Mouse (Mus musculus): Measurements from ENCODE around the gene Serpinc1. TPM values are rescaled to one million over a fixed set of nuclear protein-coding genes. Genes with fewer than 3 reads are reported as not detected.
"Not testable (repeated sequence)": the region's sequence is repeated elsewhere in the genome, so short reads cannot be mapped to it uniquely, and the experiment has no call there.

Serpinc1 gene
- total RNA-seq (2021), result under 1 TPM; 0.07 to 0.36 TPM
- long read RNA-seq, experiment 1, result 0 reads
- long read RNA-seq, experiment 2, partial matches to known transcripts, result 0 of 1 reads
- long read RNA-seq, experiment 2, other reads (novel, unspliced or antisense), result 1 of 1 reads

- DNase-seq, result no peak
These were observed at the start of gene Serpinc1 for GRCm38 (mm10) chr1:160978071-160978735. TSS of gene Serpinc1 (plus strand) at chr1:160978585.

DNA sequence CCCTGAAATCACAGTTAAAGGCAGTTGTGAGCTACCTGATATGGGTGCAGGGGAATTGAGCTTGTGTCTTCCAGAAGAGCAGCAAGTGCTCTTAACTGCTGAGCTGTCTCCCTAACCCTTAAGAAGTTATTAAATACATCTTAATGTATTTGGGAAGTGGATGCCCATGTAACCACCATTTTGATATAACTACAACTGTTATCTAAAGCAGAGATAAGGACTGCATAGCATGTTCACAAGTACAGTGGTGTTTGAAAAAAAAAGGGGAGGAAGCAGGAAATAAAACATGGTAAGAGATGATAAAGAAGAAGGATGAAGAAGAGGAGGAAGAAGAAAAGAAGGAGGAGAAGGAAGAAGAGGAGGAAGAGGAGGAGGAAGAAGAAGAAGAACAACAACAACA lies 47.1 kb upstream of the Serpinc1 start:
- no peak for DNase-seq

GRCm38 (mm10) chr1:160933896-160934482 lies 44.4 kb upstream of the Serpinc1 start:
- peak; percentile 19 to 53 for DNase-seq

DNA sequence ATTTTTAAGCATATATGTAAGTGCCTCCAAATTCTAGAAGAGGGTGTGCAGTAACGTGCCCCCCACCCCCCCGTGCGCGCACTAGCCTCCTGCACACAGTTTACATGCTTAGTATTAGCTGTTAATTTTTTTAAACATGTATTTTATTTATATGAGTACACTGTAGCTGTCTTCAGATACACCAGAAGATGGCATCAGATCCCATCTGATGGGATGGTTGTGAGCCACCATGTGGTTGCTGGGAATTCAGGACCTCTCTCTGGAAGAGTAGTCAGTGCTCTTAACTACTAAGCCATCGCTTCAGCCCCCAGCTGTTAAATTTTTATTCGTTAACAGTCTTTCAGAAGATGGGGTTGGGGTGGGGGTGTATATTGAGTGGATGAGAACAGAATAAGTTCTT lies 42.8 kb upstream of the Serpinc1 start:
- no peak for DNase-seq

- DNase-seq, result no peak
These were observed 15.2 kb upstream of the Serpinc1 start for GRCm38 (mm10) chr1:160963199-160963598.

DNA sequence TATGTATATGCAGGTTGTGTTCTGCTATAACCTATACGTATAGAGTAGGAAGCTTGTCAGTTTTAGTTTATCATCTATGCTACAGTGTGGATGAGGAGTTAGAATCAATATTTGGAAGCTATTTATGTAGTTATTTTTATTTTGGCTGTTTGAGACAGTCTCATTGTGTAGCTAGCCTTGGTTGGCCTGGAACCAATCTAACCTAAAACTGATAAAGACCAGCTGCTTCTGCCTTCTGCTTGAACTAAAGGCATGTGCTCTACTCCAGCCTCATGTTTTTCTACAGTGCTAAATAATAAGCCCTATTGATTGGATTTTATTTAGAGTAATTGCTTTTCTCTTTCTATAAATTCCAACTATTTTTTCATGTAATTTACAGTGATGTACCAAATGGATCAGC lies 11.1 kb upstream of the Serpinc1 start:
- no peak for DNase-seq

DNA sequence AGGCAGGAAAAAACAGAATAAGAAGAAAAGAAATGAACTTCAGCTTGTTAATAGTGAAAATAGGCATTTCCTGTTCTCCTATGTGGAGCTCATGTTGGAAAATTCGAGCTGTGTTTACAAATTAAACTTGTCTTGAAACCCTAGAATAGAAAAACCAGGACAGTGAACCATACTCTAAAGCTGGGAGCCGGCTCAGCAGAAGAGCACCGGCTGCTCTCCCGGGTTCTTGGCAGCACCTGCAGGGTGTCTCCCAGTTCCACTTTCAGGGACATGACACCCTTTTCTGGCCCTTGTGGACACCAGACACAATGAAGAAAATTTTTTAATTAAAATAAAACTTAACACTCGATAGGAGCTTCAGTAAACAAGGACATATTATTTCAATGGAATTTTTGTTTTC lies 9.7 kb upstream of the Serpinc1 start:
- DNase-seq, result no peak

- DNase-seq, result no peak
These were observed 1.6 kb downstream of the Serpinc1 start for GRCm38 (mm10) chr1:160980021-160980420.

DNA sequence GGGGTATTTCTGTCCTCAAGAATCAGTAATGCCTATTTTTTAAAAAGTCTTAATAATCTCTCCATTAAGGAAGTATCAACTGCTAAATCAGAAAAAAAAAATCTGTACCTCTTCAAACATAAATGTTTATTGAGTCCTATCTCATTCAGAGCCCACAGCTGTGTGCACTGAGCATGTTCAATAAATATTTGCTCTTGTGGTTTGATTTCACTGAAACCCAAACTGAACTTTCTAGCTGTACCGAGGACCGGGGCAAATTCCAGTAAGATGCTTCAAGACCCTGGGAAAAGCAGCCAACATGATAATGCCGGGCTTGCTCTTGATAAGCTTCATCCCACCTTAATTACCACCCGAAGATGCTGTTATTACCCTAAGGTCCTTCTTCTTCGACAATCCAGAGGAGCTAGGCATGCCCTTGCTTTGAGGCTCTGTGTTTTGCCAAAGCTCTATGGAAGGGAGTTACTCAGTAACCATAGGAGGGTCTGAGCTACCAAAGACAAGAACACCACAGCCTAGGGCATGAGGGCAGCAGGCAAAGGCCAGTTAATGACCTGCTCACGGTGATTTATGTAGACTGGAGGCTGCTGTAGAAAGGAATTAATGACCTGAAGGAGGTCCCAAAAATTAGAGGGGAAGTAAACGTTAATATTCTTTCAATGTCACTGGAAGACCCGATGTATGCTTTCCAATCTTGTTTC lies 2.3 kb downstream of the Serpinc1 start:
- DNase-seq, result no peak

GRCm38 (mm10) chr1:160981337-160981736 lies 3.0 kb downstream of the Serpinc1 start:
- DNase-seq, result no peak

DNA sequence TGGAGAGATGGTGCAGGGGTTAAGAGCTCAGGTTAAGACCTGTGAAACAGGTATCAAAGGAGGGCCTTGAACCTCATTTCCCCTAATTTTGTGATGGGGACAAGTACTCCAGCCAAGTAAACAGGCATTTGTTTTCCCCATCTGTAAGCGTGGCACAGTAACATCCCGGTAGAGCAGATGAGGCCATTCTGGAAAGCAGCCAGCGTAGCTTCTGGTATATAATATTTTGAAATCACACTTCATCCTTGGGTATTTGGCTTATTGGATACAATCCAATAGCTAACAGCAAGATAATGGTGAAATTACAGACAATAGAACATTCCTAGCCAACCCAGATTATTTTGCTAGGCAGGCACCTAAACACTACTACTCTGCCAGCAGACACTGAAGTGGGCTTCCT lies 4.5 kb downstream of the Serpinc1 start:
- DNase-seq, result no peak

GRCm38 (mm10) chr1:160984731-160985130 lies 6.3 kb downstream of the Serpinc1 start:
- not testable (repeated sequence) for DNase-seq

GRCm38 (mm10) chr1:160985477-160985876 lies 7.1 kb downstream of the Serpinc1 start:
- DNase-seq, result no peak

DNA sequence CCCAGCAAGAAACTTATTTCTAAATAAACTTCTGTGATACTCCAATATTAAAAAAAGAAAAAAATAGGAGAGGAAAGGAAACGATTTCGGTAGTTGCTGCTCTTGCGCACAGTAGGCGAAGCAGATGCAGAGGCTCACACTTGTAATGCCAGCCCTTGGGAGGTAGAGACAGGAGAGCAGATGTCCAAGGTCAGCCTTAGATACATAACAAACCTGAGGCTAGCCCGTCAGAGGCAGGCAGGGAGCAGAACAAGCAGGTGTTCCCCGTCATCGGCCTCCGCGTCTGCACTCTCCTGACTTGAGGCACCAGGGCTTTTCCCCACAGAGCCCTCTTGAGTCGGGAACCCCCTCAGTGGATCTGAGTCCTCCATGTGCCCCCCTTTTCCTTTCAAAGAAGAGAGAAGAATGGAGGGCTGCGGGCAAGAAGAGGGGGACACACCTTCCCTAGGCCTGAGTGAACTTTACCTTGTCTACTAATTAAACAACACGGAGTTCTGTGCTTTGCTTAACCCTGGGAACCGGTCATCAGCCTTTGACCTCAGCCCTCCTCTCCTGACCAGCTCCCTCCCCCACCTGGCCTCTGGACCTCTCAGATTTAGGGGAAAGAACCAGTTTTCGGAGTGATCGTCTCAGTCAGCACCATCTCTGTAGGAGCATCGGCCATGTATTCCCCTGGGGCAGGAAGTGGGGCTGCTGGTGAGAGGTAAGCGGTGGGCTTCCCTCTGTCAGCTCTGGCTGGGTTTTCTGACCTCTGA lies 8.7 kb downstream of the Serpinc1 start:
- no peak for DNase-seq

- no peak for DNase-seq
These were observed 11.0 kb downstream of the Serpinc1 start for GRCm38 (mm10) chr1:160989395-160989794.

- no peak for DNase-seq
These were observed 15.5 kb downstream of the Serpinc1 start for GRCm38 (mm10) chr1:160993851-160994250.

GRCm38 (mm10) chr1:161004942-161005341 lies 26.6 kb downstream of the Serpinc1 start:
- no peak for DNase-seq

- no peak for DNase-seq
These were observed 27.1 kb downstream of the Serpinc1 start for GRCm38 (mm10) chr1:161005526-161005925.

DNA sequence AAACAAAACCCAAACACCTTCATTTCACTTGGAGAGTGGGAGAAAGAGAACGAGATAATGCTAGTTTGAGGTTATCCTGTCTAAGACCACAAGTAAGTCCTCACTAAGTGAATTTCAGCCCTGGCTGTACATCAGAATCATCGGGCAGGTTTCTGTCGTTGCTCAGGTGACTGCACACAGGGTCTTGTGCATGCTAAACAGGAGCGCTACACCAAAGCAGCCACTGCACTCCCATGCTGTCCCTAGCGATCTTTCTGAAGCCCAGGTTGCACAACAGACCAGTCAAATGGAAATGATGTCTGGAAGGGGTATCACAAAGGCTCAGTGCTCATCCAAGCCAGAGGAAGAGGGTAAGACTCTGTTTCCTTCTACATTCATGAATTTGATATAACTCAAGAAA lies 28.1 kb downstream of the Serpinc1 start:
- no peak for DNase-seq

DNA sequence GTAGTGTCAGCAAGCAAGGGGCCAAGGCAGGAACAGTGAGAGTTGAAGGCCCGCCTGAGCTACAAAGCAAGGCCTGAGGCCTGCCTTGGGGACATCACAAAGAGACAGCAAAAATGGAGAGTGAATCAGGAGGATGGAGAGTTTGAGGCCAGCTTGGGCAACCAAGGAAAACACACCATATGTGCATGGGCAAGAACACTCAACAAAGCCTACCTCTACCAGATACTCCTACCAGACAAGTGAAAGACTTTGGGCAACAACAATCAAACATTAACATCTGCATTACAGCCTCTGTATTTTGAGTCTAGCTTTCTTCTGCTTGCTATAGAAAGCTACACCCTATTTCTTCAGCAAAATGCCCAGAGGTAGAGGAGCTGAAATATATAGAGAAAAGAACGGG lies 29.7 kb downstream of the Serpinc1 start:
- no peak for DNase-seq

GRCm38 (mm10) chr1:161010436-161010835 lies 32.1 kb downstream of the Serpinc1 start:
- no peak for DNase-seq

DNA sequence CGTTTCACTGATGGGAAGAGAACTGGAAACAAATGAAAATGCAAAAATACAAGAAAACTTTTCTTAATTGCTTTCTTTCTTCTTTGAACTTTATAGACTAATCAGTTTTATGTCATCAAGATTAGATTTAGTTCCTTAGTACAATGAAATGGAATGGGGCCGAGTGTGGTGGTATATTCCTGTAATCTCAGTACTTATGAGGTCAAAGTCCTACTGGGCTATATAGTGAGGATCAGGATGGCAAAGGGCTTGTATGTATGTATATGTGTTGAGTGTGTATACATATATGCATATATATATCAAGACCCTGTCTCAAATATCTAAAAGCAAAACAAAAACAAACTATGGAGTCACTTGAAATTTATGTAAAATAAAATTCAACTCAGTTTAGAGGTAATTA lies 38.0 kb downstream of the Serpinc1 start:
- no peak for DNase-seq

DNA sequence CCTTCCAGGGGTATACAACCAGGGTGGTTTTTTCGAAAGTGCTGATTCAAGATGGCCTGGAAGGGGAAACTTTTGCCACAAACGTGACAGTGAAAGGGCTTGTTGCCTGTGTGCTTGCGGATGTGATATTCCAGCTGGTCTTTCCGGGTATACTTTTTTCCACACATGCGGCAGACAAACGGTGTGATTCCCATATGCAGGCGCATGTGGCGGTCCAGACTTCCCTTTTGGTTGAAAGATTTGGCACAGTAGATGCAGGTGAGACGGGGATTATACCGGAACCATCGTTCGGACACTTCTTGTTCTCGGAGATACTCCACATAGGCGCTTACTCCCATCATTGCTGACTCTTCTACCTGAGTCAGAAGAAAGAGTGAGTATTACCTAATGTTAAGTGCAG lies 41.7 kb downstream of the Serpinc1 start:
- no peak for DNase-seq
